Mouse (Mus musculus): ENCODE results near the gene Zfp526. TPM values are rescaled to one million over a fixed set of nuclear protein-coding genes. Genes with fewer than 3 reads are reported as not detected.

The Zfp526 gene
- total and polyA plus RNA-seq, 3 experiments = 9.5 to 14.8 TPM; not detected in 1

GRCm38 (mm10) chr7:25275555-25276298 lies 54.5 kb downstream of the Zfp526 start:
- H3K36me3 ChIP-seq (ENCODE audit: control insufficient read depth in 1 of 2, insufficient read depth in 2 of 2, low read length in 2 of 2) = peaks cover 0 to 49% of the 10 kb centered on the region in 2 experiments; a peak in 2 of 4 replicates
- H3K9me3 ChIP-seq (replicated peaks; ENCODE audit: insufficient read depth, low read length) = no peaks in the 10 kb centered on the region
- peak overlapping the region; percentile 6 for H3K9ac ChIP-seq (ENCODE audit: control insufficient read depth, low read depth, low read length, poor library complexity, severe bottlenecking)
- peaks cover 23% of the 10 kb centered on the region for H3K79me2 ChIP-seq (ENCODE audit: control insufficient read depth, insufficient read depth, low read length, poor library complexity)
- H3K27me3 ChIP-seq (ENCODE audit: control insufficient read depth in 1 of 2, insufficient read depth in 2 of 2, low read length in 2 of 2) = no peaks in the 10 kb centered on the region
- H3K27ac ChIP-seq (ENCODE audit: control insufficient read depth, low read depth, low read length) = no peak overlapping the region; the same call in 1 of the 2 replicates
- TF ChIP-seq GATA1 (IDR thresholded peaks at IDR 0.05; ENCODE audit: low read depth, low read length) = no peak
- 0 out of 4 replicates have a peak, but pooled peaks of 1 of the 2 experiments have one; percentile 13 for TF ChIP-seq POLR2A (IDR thresholded peaks at IDR 0.05; ENCODE audit: control insufficient read depth in 1 of 2, insufficient read depth in 1 of 2, low read depth in 1 of 2, low read length in 2 of 2, poor library complexity in 1 of 2)
- H3K4me3 ChIP-seq (ENCODE audit: control insufficient read depth in 1 of 2, insufficient read depth in 1 of 2, low read depth in 2 of 2, low read length in 2 of 2) = no peak overlapping the region
- H3K4me1 ChIP-seq (ENCODE audit: control insufficient read depth in 1 of 2, insufficient read depth in 2 of 2, low read length in 2 of 2) = peaks cover 29 to 55% of the 10 kb centered on the region in 2 experiments
- no peak for DNase-seq (ENCODE audit: low read depth, low spot score)

Other genes with a start within 250 kb of the Zfp526 start
- 205 and 240 TPM in 2 replicates for gene Rabac1, start 248.7 kb upstream of the Zfp526 start, total RNA-seq (2012; rRNA removed)
- gene Rabac1, start 248.7 kb upstream of the Zfp526 start, polyA plus RNA-seq (2012; ENCODE audit: insufficient read depth in 1 of 2, insufficient read length in 2 of 2, low read depth in 1 of 2, low replicate concordance in 2 of 2, missing spikeins in 1 of 2) = 100 to 1,000 TPM in 1 of 2 experiments, not detected in 1; 223 TPM
- 0.19 and 0.26 TPM in 2 replicates for gene Atp1a3, start 215.5 kb upstream of the Zfp526 start, total RNA-seq (2012; rRNA removed)
- gene Atp1a3, start 215.5 kb upstream of the Zfp526 start, polyA plus RNA-seq (2012; ENCODE audit: insufficient read depth in 1 of 2, insufficient read length in 2 of 2, low read depth in 1 of 2, low replicate concordance in 2 of 2, missing spikeins in 1 of 2) = 1 to 10 TPM in 1 of 2 experiments, not detected in 1; 3.5 TPM
- gene Grik5, start 149.1 kb upstream of the Zfp526 start, total RNA-seq (2012; rRNA removed) = 3.5 and 4.6 TPM in 2 replicates
- gene Grik5, start 149.1 kb upstream of the Zfp526 start, polyA plus RNA-seq (2012; ENCODE audit: insufficient read depth in 1 of 2, insufficient read length in 2 of 2, low read depth in 1 of 2, low replicate concordance in 2 of 2, missing spikeins in 1 of 2) = 10 to 100 TPM in 1 of 2 experiments, not detected in 1; 22.0 TPM
- gene Zfp574, start 148.9 kb upstream of the Zfp526 start, total RNA-seq (2012; rRNA removed) = 15.0 and 16.3 TPM in 2 replicates
- gene Zfp574, start 148.9 kb upstream of the Zfp526 start, polyA plus RNA-seq (2012; ENCODE audit: insufficient read depth in 1 of 2, insufficient read length in 2 of 2, low read depth in 1 of 2, low replicate concordance in 2 of 2, missing spikeins in 1 of 2) = 10 to 100 TPM in 1 of 2 experiments, not detected in 1; 30.2 TPM
- 0.73 and 0.75 TPM in 2 replicates for gene Pou2f2, start 41.7 kb upstream of the Zfp526 start, total RNA-seq (2012; rRNA removed)
- 1 to 10 TPM in 1 of 2 experiments, not detected in 1; 6.4 TPM for gene Pou2f2, start 41.7 kb upstream of the Zfp526 start, polyA plus RNA-seq (2012; ENCODE audit: insufficient read depth in 1 of 2, insufficient read length in 2 of 2, low read depth in 1 of 2, low replicate concordance in 2 of 2, missing spikeins in 1 of 2)
- gene Dedd2, start 810 bp upstream of the Zfp526 start, total RNA-seq (2012; rRNA removed) = 25.2 and 28.2 TPM in 2 replicates
- 10 to 100 TPM in 1 of 2 experiments, not detected in 1; 36.6 TPM for gene Dedd2, start 810 bp upstream of the Zfp526 start, polyA plus RNA-seq (2012; ENCODE audit: insufficient read depth in 1 of 2, insufficient read length in 2 of 2, low read depth in 1 of 2, low replicate concordance in 2 of 2, missing spikeins in 1 of 2)
- 59.8 and 61.5 TPM in 2 replicates for gene Gsk3a, start 16.4 kb downstream of the Zfp526 start, total RNA-seq (2012; rRNA removed)
- gene Gsk3a, start 16.4 kb downstream of the Zfp526 start, polyA plus RNA-seq (2012; ENCODE audit: insufficient read depth in 1 of 2, insufficient read length in 2 of 2, low read depth in 1 of 2, low replicate concordance in 2 of 2, missing spikeins in 1 of 2) = 100 to 1,000 TPM in 1 of 2 experiments, 10 to 100 TPM in 1; 86.6 to 149 TPM
- gene Erf, start 29.3 kb downstream of the Zfp526 start, total RNA-seq (2012; rRNA removed) = 18.4 and 24.6 TPM in 2 replicates
- 10 to 100 TPM in 1 of 2 experiments, not detected in 1; 33.2 TPM for gene Erf, start 29.3 kb downstream of the Zfp526 start, polyA plus RNA-seq (2012; ENCODE audit: insufficient read depth in 1 of 2, insufficient read length in 2 of 2, low read depth in 1 of 2, low replicate concordance in 2 of 2, missing spikeins in 1 of 2)
- 56.6 and 57.2 TPM in 2 replicates for gene Cic, start 46.3 kb downstream of the Zfp526 start, total RNA-seq (2012; rRNA removed)
- gene Cic, start 46.3 kb downstream of the Zfp526 start, polyA plus RNA-seq (2012; ENCODE audit: insufficient read depth in 1 of 2, insufficient read length in 2 of 2, low read depth in 1 of 2, low replicate concordance in 2 of 2, missing spikeins in 1 of 2) = 100 to 1,000 TPM; 157 TPM
- gene Pafah1b3, start 76.6 kb downstream of the Zfp526 start, total RNA-seq (2012; rRNA removed) = 85.1 and 85.6 TPM in 2 replicates
- gene Pafah1b3, start 76.6 kb downstream of the Zfp526 start, polyA plus RNA-seq (2012; ENCODE audit: insufficient read depth in 1 of 2, insufficient read length in 2 of 2, low read depth in 1 of 2, low replicate concordance in 2 of 2, missing spikeins in 1 of 2) = 100 to 1,000 TPM; 110 to 180 TPM
- gene Prr19, start 80.0 kb downstream of the Zfp526 start, total RNA-seq (2012; rRNA removed) = not detected in 2 replicates
- under 1 TPM in 1 of 2 experiments, not detected in 1; 0.11 TPM for gene Prr19, start 80.0 kb downstream of the Zfp526 start, polyA plus RNA-seq (2012; ENCODE audit: insufficient read depth in 1 of 2, insufficient read length in 2 of 2, low read depth in 1 of 2, low replicate concordance in 2 of 2, missing spikeins in 1 of 2)
- not detected in 2 replicates for gene Tmem145, start 84.7 kb downstream of the Zfp526 start, total RNA-seq (2012; rRNA removed)
- gene Tmem145, start 84.7 kb downstream of the Zfp526 start, polyA plus RNA-seq (2012; ENCODE audit: insufficient read depth in 1 of 2, insufficient read length in 2 of 2, low read depth in 1 of 2, low replicate concordance in 2 of 2, missing spikeins in 1 of 2) = not detected
- gene Megf8, start 95.7 kb downstream of the Zfp526 start, total RNA-seq (2012; rRNA removed) = 12.7 and 13.1 TPM in 2 replicates
- 10 to 100 TPM in 1 of 2 experiments, not detected in 1; 22.0 TPM for gene Megf8, start 95.7 kb downstream of the Zfp526 start, polyA plus RNA-seq (2012; ENCODE audit: insufficient read depth in 1 of 2, insufficient read length in 2 of 2, low read depth in 1 of 2, low replicate concordance in 2 of 2, missing spikeins in 1 of 2)
- gene Cnfn, start 148.3 kb downstream of the Zfp526 start, total RNA-seq (2012; rRNA removed) = not detected in 2 replicates
- gene Cnfn, start 148.3 kb downstream of the Zfp526 start, polyA plus RNA-seq (2012; ENCODE audit: insufficient read depth in 1 of 2, insufficient read length in 2 of 2, low read depth in 1 of 2, low replicate concordance in 2 of 2, missing spikeins in 1 of 2) = not detected
- gene Lipe, start 177.3 kb downstream of the Zfp526 start, total RNA-seq (2012; rRNA removed) = 4.1 and 4.5 TPM in 2 replicates
- gene Lipe, start 177.3 kb downstream of the Zfp526 start, polyA plus RNA-seq (2012; ENCODE audit: insufficient read depth in 1 of 2, insufficient read length in 2 of 2, low read depth in 1 of 2, low replicate concordance in 2 of 2, missing spikeins in 1 of 2) = 10 to 100 TPM in 1 of 2 experiments, not detected in 1; 15.4 TPM
- not detected in 2 replicates for gene Cxcl17, start 191.5 kb downstream of the Zfp526 start, total RNA-seq (2012; rRNA removed)
- gene Cxcl17, start 191.5 kb downstream of the Zfp526 start, polyA plus RNA-seq (2012; ENCODE audit: insufficient read depth in 1 of 2, insufficient read length in 2 of 2, low read depth in 1 of 2, low replicate concordance in 2 of 2, missing spikeins in 1 of 2) = not detected